ENCODE assay signal across 22 mouse cellular contexts in genomic region chr13:38127683-38128082, GRCm38 (mm10). TPM values are rescaled to one million over a fixed set of nuclear protein-coding genes. Genes with fewer than 3 reads are reported as not detected.
"Had no signal": no experiment of that assay in that cellular context is flagged by ENCODE, and none has a peak within 500 bp of the region (broad histone marks: within the 10 kb centered on the region; RNA-seq: fewer than 3 reads in every experiment).

No protein-coding gene starts in this region.

- H3K4me1 ChIP-seq: kidney, embryonic 15.5 days; limb, embryonic 12.5 days; liver, embryonic 15.5 days; midbrain, embryonic 12.5 days; neural tube, embryonic 13.5 days; stomach, embryonic 15.5 days had no signal

- H3K27me3 ChIP-seq: kidney, embryonic 15.5 days; limb, embryonic 12.5 days; liver, embryonic 12.5 days; liver, embryonic 15.5 days; lung, embryonic 15.5 days; midbrain, embryonic 12.5 days; neural tube, embryonic 13.5 days; stomach, embryonic 15.5 days had no signal

- H3K9me3 ChIP-seq: kidney, embryonic 15.5 days; limb, embryonic 12.5 days; liver, embryonic 12.5 days; liver, embryonic 15.5 days; lung, embryonic 15.5 days; midbrain, embryonic 12.5 days; neural tube, embryonic 13.5 days; stomach, embryonic 15.5 days had no signal

- H3K36me3 ChIP-seq: kidney, embryonic 15.5 days; limb, embryonic 12.5 days; liver, embryonic 12.5 days; liver, embryonic 15.5 days; lung, embryonic 15.5 days; midbrain, embryonic 12.5 days; neural tube, embryonic 13.5 days; stomach, embryonic 15.5 days had no signal

- H3K4me3 ChIP-seq: kidney, embryonic 15.5 days; left cerebral cortex, adult 2 months; limb, embryonic 12.5 days; liver, embryonic 12.5 days; liver, embryonic 15.5 days; lung, embryonic 15.5 days; midbrain, embryonic 12.5 days; myocyte; neural tube, embryonic 13.5 days; stomach, embryonic 15.5 days had no signal

- H3K9ac ChIP-seq: kidney, embryonic 15.5 days; limb, embryonic 12.5 days; liver, embryonic 12.5 days; liver, embryonic 15.5 days; lung, embryonic 15.5 days; midbrain, embryonic 12.5 days; neural tube, embryonic 13.5 days; stomach, embryonic 15.5 days had no signal

- DNase-seq: kidney, adult 8-10 months; kidney, postnatal 10 days; kidney, postnatal 36 days; layer of hippocampus, postnatal 36 days; liver; retina, postnatal 1 day; right cerebral cortex, postnatal 25 days; spleen, adult 18-20 months; thymus, adult 18-20 months; thymus, postnatal 36 days had no signal

- H3K4me2 ChIP-seq: kidney, embryonic 15.5 days; limb, embryonic 12.5 days; liver, embryonic 12.5 days; liver, embryonic 15.5 days; lung, embryonic 15.5 days; midbrain, embryonic 12.5 days; neural tube, embryonic 13.5 days; stomach, embryonic 15.5 days had no signal

- H3K27ac ChIP-seq: kidney, embryonic 15.5 days; left cerebral cortex, adult 2 months; limb, embryonic 12.5 days; liver, embryonic 12.5 days; liver, embryonic 15.5 days; lung, embryonic 15.5 days; midbrain, embryonic 12.5 days; neural tube, embryonic 13.5 days; stomach, embryonic 15.5 days had no signal

- ATAC-seq: liver, embryonic 12.5 days; midbrain, embryonic 16.5 days had no signal

RNA-seq across cellular contexts. Expression of gene Dsp, which starts 23.4 kb away (rescaled TPM):
- total RNA-seq: megakaryocyte-erythroid progenitor cell, adult 5-6 weeks had no signal
- polyA plus RNA-seq: myocyte had no signal
